ENCODE assay signal across 8 mouse cellular contexts in the genomic region with DNA sequence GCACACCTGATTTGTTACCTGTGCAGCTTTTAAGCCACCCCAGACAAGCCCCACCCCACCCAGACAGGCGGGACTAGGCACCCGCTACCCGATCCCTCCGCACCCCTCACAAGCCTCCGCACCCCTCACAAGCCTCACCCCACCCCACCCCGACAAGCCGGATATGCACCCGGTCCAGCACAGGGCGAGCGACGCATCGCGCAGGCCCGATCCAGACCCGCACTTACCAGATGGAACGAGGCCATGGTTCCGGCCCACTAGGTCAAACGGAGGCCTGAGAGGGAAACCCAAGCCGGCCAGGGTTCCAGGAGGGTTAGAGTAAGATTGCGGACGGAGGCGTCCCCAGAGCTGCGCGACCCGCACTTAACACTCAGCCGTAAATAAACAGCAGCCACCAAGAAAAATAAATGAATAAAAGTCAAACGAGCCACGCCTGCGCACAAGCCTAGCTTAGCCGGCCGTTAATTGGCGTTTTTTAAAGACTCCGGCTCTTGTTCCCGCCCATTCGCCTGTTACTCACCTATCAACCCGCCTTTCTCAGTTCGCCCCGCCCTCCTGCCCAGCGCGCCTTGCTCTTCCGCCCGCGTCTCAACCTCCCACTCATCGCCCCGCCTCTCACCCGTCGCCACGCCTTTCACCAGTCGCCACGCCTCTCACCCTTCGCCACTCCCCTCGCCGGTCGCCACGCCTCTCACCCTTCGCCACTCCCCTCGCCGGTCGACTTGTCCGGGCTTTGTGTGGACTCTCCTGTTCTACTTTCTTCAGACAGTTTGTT. TPM values are rescaled to one million over a fixed set of nuclear protein-coding genes. Genes with fewer than 3 reads are reported as not detected.
DNase-seq lines count a peak whose midpoint lies in the region; ATAC-seq lines count a peak whose summit lies in the region.

A gene (minus strand): TSS at position 483 of the 775 bp plus-strand sequence.

- peak; percentile 99 for ATAC-seq in heart, embryonic 13.5 days (ENCODE audit: extremely low read depth, insufficient number of reproducible peaks, low FRiP score, low TSS enrichment)
- peak; percentile 92 for ATAC-seq in liver, embryonic 12.5 days
- ATAC-seq in stomach, embryonic 15.5 days (ENCODE audit: insufficient read depth, low FRiP score, low read depth) = peak; percentile 95

- no peaks in the 10 kb centered on the region for H3K27me3 ChIP-seq in heart, embryonic 13.5 days (replicated peaks)
- no peaks in the 10 kb centered on the region for H3K27me3 ChIP-seq in liver, embryonic 12.5 days (replicated peaks)
- no peaks in the 10 kb centered on the region for H3K27me3 ChIP-seq in stomach, embryonic 15.5 days (replicated peaks)

- DNase-seq in CD4-positive, CD25-positive, alpha-beta regulatory T cell, adult 2 months (ENCODE audit: low read depth, low spot score) = peak; percentile 100
- peak; percentile 80 for DNase-seq in fat pad, adult 2 months (ENCODE audit: extremely low read depth, low read depth, low spot score)
- peak; percentile 99 for DNase-seq in kidney, postnatal 10 days
- DNase-seq in natural killer cell, adult 2 months (ENCODE audit: low spot score in 2 of 2) = peak; percentile 98 to 99

- peak within 1 kb of the TSS; percentile 95 for H3K4me3 ChIP-seq in brown adipose tissue, adult 24 weeks (ENCODE audit: insufficient read depth, low read depth, low read length)
- peak within 1 kb of the TSS; percentile 91 for H3K4me3 ChIP-seq in heart, embryonic 13.5 days
- H3K4me3 ChIP-seq in liver, embryonic 12.5 days = peak within 1 kb of the TSS; percentile 74
- peak within 1 kb of the TSS; percentile 76 for H3K4me3 ChIP-seq in stomach, embryonic 15.5 days (replicated peaks)

- H3K9me3 ChIP-seq in heart, embryonic 13.5 days = no peaks in the 10 kb centered on the region
- H3K9me3 ChIP-seq in liver, embryonic 12.5 days (replicated peaks) = no peaks in the 10 kb centered on the region
- H3K9me3 ChIP-seq in stomach, embryonic 15.5 days = no peaks in the 10 kb centered on the region

- peak within 1 kb of the TSS; percentile 62 for H3K27ac ChIP-seq in brown adipose tissue, adult 24 weeks (replicated peaks; ENCODE audit: low read depth, low read length)
- H3K27ac ChIP-seq in heart, embryonic 13.5 days (replicated peaks) = peak within 1 kb of the TSS; percentile 91
- peak within 1 kb of the TSS; percentile 96 for H3K27ac ChIP-seq in liver, embryonic 12.5 days
- H3K27ac ChIP-seq in stomach, embryonic 15.5 days = peak within 1 kb of the TSS; percentile 96

- H3K9ac ChIP-seq in heart, embryonic 13.5 days = peak within 1 kb of the TSS; percentile 94
- peak within 1 kb of the TSS; percentile 78 for H3K9ac ChIP-seq in liver, embryonic 12.5 days
- H3K9ac ChIP-seq in stomach, embryonic 15.5 days = peak within 1 kb of the TSS; percentile 74

- no peaks in the 10 kb centered on the region for H3K4me1 ChIP-seq in brown adipose tissue, adult 24 weeks (ENCODE audit: control insufficient read depth, insufficient read depth, insufficient read length, low read length)
- peaks cover 24% of the 10 kb centered on the region for H3K4me1 ChIP-seq in heart, embryonic 13.5 days
- peaks cover 41% of the 10 kb centered on the region for H3K4me1 ChIP-seq in liver, embryonic 12.5 days
- H3K4me1 ChIP-seq in stomach, embryonic 15.5 days = peaks cover 3% of the 10 kb centered on the region; the same call in 1 of the 2 replicates

- peak within 1 kb of the TSS; percentile 89 for H3K4me2 ChIP-seq in heart, embryonic 13.5 days
- H3K4me2 ChIP-seq in liver, embryonic 12.5 days = peak within 1 kb of the TSS; percentile 85
- peak within 1 kb of the TSS; percentile 76 for H3K4me2 ChIP-seq in stomach, embryonic 15.5 days

- WGBS in heart, embryonic 13.5 days = under 1% methylated on average over 59 of the region's 60 CpGs
- WGBS in liver, embryonic 12.5 days (ENCODE audit: insufficient replicate concordance) = under 1% methylated on average over 60 of the region's 60 CpGs
- WGBS in stomach, embryonic 15.5 days = under 1% methylated on average over 59 of the region's 60 CpGs

- H3K36me3 ChIP-seq in heart, embryonic 13.5 days = no peaks in the 10 kb centered on the region
- H3K36me3 ChIP-seq in liver, embryonic 12.5 days = 0 out of 2 replicates have a peak, but pooled peaks cover 4% of the 10 kb centered on the region
- H3K36me3 ChIP-seq in stomach, embryonic 15.5 days = no peaks in the 10 kb centered on the region

RNA-seq across cellular contexts. Expression of the gene that starts here (rescaled TPM):
- polyA plus RNA-seq in brown adipose tissue, adult 24 weeks (2012; ENCODE audit: insufficient read depth, insufficient read length, missing spikeins) = 4.4 and 6.2 TPM in 2 replicates
- 22.5 and 24.3 TPM in 2 replicates for polyA plus RNA-seq in heart, embryonic 13.5 days (2015; fragmentation: Nextera tagmentation; extraction: Ambion mirVana)
- polyA plus RNA-seq in liver, embryonic 12.5 days (2016; fragmentation: Nextera tagmentation; extraction: Ambion mirVana) = 21.1 and 21.8 TPM in 2 replicates
- 30.3 and 31.2 TPM in 2 replicates for polyA plus RNA-seq in stomach, embryonic 15.5 days (2015; fragmentation: Nextera tagmentation; extraction: Ambion mirVana)

Comparison
In these comparisons a context has a peak if more than half of its experiments do, and no peak if none do; other contexts are left out.
1. Peak in every context shown above with its lines: DNase-seq, ATAC-seq, H3K4me3 ChIP-seq and H3K27ac ChIP-seq.